Mouse (Mus musculus) stomach, postnatal 0 days (tissue): ENCODE data around the gene Traf3ip1. TPM values are rescaled to one million over a fixed set of nuclear protein-coding genes. Genes with fewer than 3 reads are reported as not detected.
A peak's percentile ranks its signal among the peaks of the same experiment; 100 is the strongest.

Experiments
- ATAC-seq: fragments of 200-750 bp; cut with Nextera tagmentation; 2 replicates; pipeline ENCODE4 v1.8.0; 2017; ENCODE audit not compliant: low FRiP score, low TSS enrichment
- DNase-seq: peaks from one replicate; pipeline ENCODE4 v3.0.0-alpha.2; 2016; ENCODE audit warnings: low spot score
- H3K27ac ChIP-seq: fragments of 300-500 bp; sonication (generic); replicated peaks from 2 replicates; pipeline ENCODE4 v1.5.1; 2014; ENCODE audit warnings: mild to moderate bottlenecking, control low read depth
- H3K27me3 ChIP-seq: fragments of 300-500 bp; sonication (generic); 2 replicates; pipeline ENCODE4 v1.6.1; 2014; ENCODE audit warnings: low read length; ENCODE audit not compliant: control insufficient read depth, insufficient read depth
- H3K36me3 ChIP-seq: fragments of 300-500 bp; sonication (generic); 2 replicates; pipeline ENCODE4 v1.6.1; 2014; ENCODE audit warnings: low read length, mixed read lengths; ENCODE audit not compliant: control insufficient read depth, insufficient read depth
- H3K4me1 ChIP-seq: fragments of 300-500 bp; sonication (generic); replicated peaks from 2 replicates; pipeline ENCODE4 v1.6.1; 2014; ENCODE audit warnings: antibody characterized with exemption; ENCODE audit not compliant: control insufficient read depth, insufficient read depth
- H3K4me2 ChIP-seq: fragments of 300-500 bp; sonication (generic); replicated peaks from 2 replicates; pipeline ENCODE4 v1.6.1; 2014; ENCODE audit warnings: low read depth, mild to moderate bottlenecking, control low read depth, moderate library complexity
- H3K4me3 ChIP-seq: fragments of 300-500 bp; sonication (generic); 2 replicates; pipeline ENCODE4 v1.5.1; 2014; ENCODE audit warnings: low read depth, low read length, control low read depth
- H3K9ac ChIP-seq: fragments of 300-500 bp; sonication (generic); 2 replicates; pipeline ENCODE4 v1.6.1; 2014; ENCODE audit warnings: mild to moderate bottlenecking, low read length, control low read depth, mixed read lengths
- H3K9me3 ChIP-seq: fragments of 300-500 bp; sonication (generic); 2 replicates; pipeline ENCODE4 v1.6.1; 2016; ENCODE audit warnings: low read length; ENCODE audit not compliant: control insufficient read depth
- CTCF ChIP-seq: IDR thresholded peaks from 2 replicates; pipeline ENCODE4 v1.5.1; 2016; ENCODE audit warnings: antibody characterized with exemption, low read depth, mild to moderate bottlenecking, moderate library complexity
- EP300 ChIP-seq: optimal IDR thresholded peaks from 2 replicates; pipeline ENCODE3; 2016; ENCODE audit warnings: antibody characterized with exemption
- WGBS: fragments of 180-500 bp; shearing (Covaris S2); extraction: QIAGEN DNeasy Blood & Tissue Kit; methylation state at CpG from one replicate; pipeline ENCODE4 v1.1.7; 2014; 5-methylcytosine and 5-hydroxymethylcytosine counted together
- polyA plus RNA-seq: library from polyadenylated mRNA; unstranded; fragments of >200 nt; fragmentation: Nextera tagmentation; extraction: Ambion mirVana; gene quantifications from 2 replicates; pipeline ENCODE4 v1.2.1, GENCODE M21; 2015

Gene Traf3ip1
- 3.0 and 3.1 TPM in 2 replicates for polyA plus RNA-seq

DNA sequence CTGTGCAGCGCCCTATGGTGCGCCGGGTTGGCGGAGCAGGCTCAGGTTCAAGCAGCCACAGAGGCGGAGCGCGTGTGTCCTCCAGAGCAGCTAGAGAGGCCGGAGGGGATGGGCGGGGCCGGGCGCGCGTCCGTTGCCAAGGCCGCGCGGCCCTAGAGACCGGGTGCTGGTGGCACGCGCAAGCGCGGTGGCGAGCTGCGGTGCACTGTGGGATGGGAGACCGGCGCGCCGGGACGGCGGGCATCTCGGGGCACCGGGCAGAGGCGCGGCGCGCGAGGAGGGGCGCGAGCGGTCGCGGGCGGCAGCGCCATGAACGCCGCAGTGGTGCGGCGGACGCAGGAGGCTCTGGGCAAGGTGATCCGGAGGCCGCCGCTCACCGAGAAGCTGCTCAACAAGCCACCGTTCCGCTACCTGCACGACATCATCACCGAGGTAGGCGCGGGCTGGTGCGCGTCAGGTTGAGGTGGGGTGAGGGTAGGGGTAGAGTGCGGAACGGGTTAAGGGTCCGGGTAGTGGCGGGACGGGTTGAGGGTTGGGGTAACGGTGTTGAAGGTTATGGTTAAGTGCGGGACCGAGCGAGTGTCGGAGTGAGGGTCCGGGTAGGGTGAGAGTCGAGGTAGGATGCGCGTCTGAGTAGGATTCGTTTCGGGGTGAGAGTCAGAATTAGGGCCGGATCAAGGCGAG lies at the start of gene Traf3ip1:
Traf3ip1 (plus strand) TSS at position 191 of the 684 bp plus-strand sequence.
- peak; percentile 95 for ATAC-seq
- Histone ChIP-seq H3K27ac (no peak within 1 kb of the TSS), H3K4me2 (peak within 1 kb of the TSS; percentile 79), H3K4me3 (peak within 1 kb of the TSS; percentile 83), H3K9me3 (no peaks in the 10 kb centered on the region), H3K9ac (peak within 1 kb of the TSS; percentile 76), H3K36me3 (no peaks in the 10 kb centered on the region), H3K4me1 (peaks cover 4% of the 10 kb centered on the region; the same call in 1 of the 2 replicates), H3K27me3 (no peaks in the 10 kb centered on the region)
- TF ChIP-seq EP300 (no peak), CTCF (0 out of 2 replicates have a peak, but pooled peaks have one; percentile 0)
- peak; percentile 96 for DNase-seq
- WGBS: under 1% methylated on average over 79 of the region's 79 CpGs

DNA sequence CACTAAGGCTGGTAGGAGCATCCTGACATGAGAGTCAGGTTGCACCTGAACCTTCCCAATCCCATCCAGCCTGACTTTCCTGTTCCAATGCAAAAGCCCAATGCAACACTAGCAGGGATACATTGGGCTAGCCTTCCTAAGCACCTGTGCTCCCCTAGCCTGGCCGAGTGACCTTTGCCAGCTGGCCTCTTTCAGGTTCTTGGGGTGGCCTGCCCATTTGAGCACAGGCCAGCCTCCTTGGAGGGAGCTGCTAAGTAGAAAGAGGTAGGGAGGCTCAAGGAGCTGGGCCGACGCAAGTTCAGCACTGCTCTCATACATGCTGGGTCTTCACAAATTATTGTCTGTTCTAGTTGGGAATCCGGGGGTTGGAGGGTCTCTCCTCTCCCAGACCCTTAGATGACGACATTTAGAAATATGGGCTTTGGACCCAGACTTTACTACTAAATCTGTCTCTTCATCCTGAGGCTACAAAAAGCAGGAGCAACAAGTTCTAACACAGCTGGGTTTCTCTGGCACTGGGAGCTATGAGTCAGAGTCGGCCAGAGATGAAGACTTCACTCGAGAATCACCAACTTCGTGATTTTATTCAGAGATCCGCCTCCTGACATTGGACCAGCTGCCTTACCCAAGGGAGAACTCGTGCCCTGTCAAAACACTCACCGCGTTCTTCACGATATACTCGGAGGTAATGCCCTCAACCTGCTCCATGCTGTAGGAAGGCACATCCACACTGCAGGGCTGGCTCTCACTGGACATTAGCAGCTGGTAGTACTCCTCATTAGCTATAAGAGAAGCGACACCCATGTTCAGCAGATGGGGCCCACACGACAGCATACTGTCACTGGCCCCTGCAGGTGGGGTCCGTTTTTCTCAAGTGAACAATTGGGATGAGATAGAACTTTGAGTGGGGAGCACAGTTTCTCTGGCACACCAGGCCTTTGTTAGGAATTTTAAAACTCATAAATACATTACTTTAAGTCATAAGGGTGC lies 49.3 kb upstream of the Traf3ip1 start:
- peaks cover 2% of the 10 kb centered on the region; the same call in 1 of the 2 replicates for H3K4me1 ChIP-seq
- H3K4me2 ChIP-seq: no peak overlapping the region
- H3K4me3 ChIP-seq: no peak overlapping the region
- no peak for DNase-seq
- no peaks in the 10 kb centered on the region for H3K9me3 ChIP-seq
- peaks cover 28% of the 10 kb centered on the region for H3K36me3 ChIP-seq
- ATAC-seq: no peak
- H3K27me3 ChIP-seq: no peaks in the 10 kb centered on the region
- H3K27ac ChIP-seq: peak overlapping the region; percentile 76; the same call in 1 of the 2 replicates
- TF ChIP-seq EP300 (no peak), CTCF (no peak)
- 74% methylated on average over 17 of the region's 17 CpGs for WGBS
- H3K9ac ChIP-seq: no peak overlapping the region

DNA sequence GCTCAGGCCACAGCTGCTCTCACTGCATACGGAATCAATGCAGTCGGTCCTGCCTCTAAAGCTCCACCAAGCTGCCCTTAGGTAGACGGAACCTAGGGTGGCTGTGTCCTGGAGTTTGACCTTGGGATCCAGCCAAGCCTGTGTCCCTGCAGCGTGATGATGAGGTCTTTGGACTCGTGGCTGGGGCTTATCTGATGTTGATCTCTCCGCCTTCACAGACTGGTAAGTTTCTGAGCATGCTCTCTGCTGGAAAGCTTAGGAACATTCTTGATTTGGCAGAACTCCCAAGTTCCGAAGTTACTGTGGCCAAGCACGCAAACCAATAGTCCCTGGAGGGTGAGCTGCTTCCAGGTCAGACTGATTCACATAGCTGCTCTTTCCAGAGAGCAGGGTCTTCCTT lies 48.4 kb upstream of the Traf3ip1 start:
- DNase-seq (peak; percentile 45), ATAC-seq (peak; percentile 34; the same call in 1 of the 2 replicates)
- H3K4me3 ChIP-seq: no peak overlapping the region
- 35% methylated on average over 8 of the region's 8 CpGs for WGBS
- H3K4me1 ChIP-seq: peaks cover 2% of the 10 kb centered on the region; the same call in 1 of the 2 replicates
- H3K27ac ChIP-seq: peak overlapping the region; percentile 76
- H3K9me3 ChIP-seq: no peaks in the 10 kb centered on the region
- H3K9ac ChIP-seq: no peak overlapping the region
- no peaks in the 10 kb centered on the region for H3K27me3 ChIP-seq
- TF ChIP-seq CTCF (peak; percentile 10; the same call in 1 of the 2 replicates), EP300 (no peak)
- H3K36me3 ChIP-seq: peaks cover 19% of the 10 kb centered on the region
- H3K4me2 ChIP-seq: no peak overlapping the region

DNA sequence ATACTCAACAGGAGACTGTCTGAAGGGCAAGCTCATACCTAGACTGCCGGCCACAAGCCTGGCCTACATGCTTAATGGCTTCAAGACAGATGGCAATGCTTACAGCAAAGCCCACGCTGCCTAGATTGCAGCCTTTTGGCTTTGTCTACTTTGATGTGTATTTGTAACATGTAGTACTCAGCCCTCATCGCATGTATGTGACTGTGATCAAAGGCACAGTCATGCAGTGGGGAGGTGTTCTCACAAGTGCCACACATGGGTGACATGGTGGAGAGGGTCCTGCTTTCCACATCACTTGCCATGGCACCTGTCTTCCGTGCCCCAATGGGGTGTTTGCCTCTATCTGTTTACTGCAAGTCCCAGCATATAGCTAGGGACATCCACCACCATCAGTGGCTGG lies 47.9 kb upstream of the Traf3ip1 start:
- peaks cover 2% of the 10 kb centered on the region; the same call in 1 of the 2 replicates for H3K4me1 ChIP-seq
- no peak overlapping the region for H3K9ac ChIP-seq
- ATAC-seq: no peak
- 74% methylated on average over 4 of the region's 4 CpGs for whole genome bisulfite sequencing
- peaks cover 18% of the 10 kb centered on the region for H3K36me3 ChIP-seq
- DNase-seq: no peak
- H3K4me3 ChIP-seq: no peak overlapping the region
- TF ChIP-seq EP300 (no peak), CTCF (no peak)
- no peaks in the 10 kb centered on the region for H3K9me3 ChIP-seq
- no peak overlapping the region for H3K4me2 ChIP-seq
- no peaks in the 10 kb centered on the region for H3K27me3 ChIP-seq
- H3K27ac ChIP-seq: peak overlapping the region; percentile 76

DNA sequence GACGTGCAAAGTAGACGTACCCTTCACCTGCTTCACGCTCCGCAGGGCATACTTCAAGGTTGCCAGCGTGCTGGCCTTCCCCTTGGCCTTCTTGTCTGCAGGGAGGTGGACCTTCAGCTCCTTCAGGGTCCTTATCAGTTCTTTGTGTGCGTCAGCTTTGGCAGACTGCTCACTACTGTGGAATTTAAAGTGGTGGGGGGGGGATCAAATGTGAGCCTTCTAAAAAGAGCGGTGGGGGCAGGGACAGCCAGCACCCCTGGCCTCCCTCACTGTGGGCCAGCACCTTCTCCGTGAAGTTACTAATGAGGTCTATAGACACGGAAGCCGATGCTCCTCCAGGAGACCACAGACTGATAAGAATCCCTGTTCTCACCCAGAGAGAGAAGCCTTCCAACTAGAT lies 45.8 kb upstream of the Traf3ip1 start:
- ATAC-seq (peak; percentile 42; the same call in 1 of the 2 replicates), DNase-seq (peak; percentile 49)
- 0 out of 2 replicates have a peak overlapping the region, but pooled peaks have one; percentile 18 for H3K27ac ChIP-seq
- no peaks in the 10 kb centered on the region for H3K9me3 ChIP-seq
- WGBS: 75% methylated on average over 10 of the region's 10 CpGs
- H3K4me1 ChIP-seq: peaks cover 4% of the 10 kb centered on the region; the same call in 1 of the 2 replicates
- peaks cover 12% of the 10 kb centered on the region for H3K36me3 ChIP-seq
- no peaks in the 10 kb centered on the region for H3K27me3 ChIP-seq
- no peak overlapping the region for H3K4me2 ChIP-seq
- no peak for TF ChIP-seq EP300
- no peak overlapping the region for H3K9ac ChIP-seq
- no peak overlapping the region for H3K4me3 ChIP-seq
